Mouse (Mus musculus) limb, embryonic 12.5 days (tissue): Measurements from ENCODE around the gene Rbbp7. TPM values are rescaled to one million over a fixed set of nuclear protein-coding genes. Genes with fewer than 3 reads are reported as not detected.

Source experiments
- ATAC-seq: fragments of 200-750 bp; cut with Nextera tagmentation; 2 replicates; pipeline ENCODE4 v1.8.0; 2017; ENCODE audit warnings: low read depth, moderate TSS enrichment; ENCODE audit not compliant: insufficient number of reproducible peaks, insufficient read depth, low FRiP score, low TSS enrichment
- H3K27ac ChIP-seq: fragments of 300-500 bp; sonication (generic); 2 replicates; pipeline ENCODE4 v1.5.1; 2016; ENCODE audit warnings: mild to moderate bottlenecking, moderate library complexity
- H3K27me3 ChIP-seq: fragments of 300-500 bp; sonication (generic); 2 replicates; pipeline ENCODE4 v1.6.1; 2016; ENCODE audit warnings: mild to moderate bottlenecking, moderate library complexity
- H3K36me3 ChIP-seq: fragments of 300-500 bp; sonication (generic); 2 replicates; pipeline ENCODE4 v1.6.1; 2016; ENCODE audit warnings: mild to moderate bottlenecking, moderate library complexity
- H3K4me1 ChIP-seq: fragments of 300-500 bp; sonication (generic); replicated peaks from 2 replicates; pipeline ENCODE4 v1.6.1; 2016
- H3K4me2 ChIP-seq: fragments of 300-500 bp; sonication (generic); 2 replicates; pipeline ENCODE4 v1.6.1; 2016; ENCODE audit warnings: mild to moderate bottlenecking, moderate library complexity
- H3K4me3 ChIP-seq: fragments of 300-500 bp; sonication (generic); replicated peaks from 2 replicates; pipeline ENCODE4 v1.5.1; 2016; ENCODE audit warnings: mild to moderate bottlenecking
- H3K9ac ChIP-seq: fragments of 300-500 bp; sonication (generic); replicated peaks from 2 replicates; pipeline ENCODE4 v1.6.1; 2016; ENCODE audit warnings: mild to moderate bottlenecking, moderate library complexity
- H3K9me3 ChIP-seq: fragments of 300-500 bp; sonication (generic); 2 replicates; pipeline ENCODE4 v1.6.1; 2016; ENCODE audit warnings: mild to moderate bottlenecking, moderate library complexity
- WGBS: fragments of 180-500 bp; shearing (Covaris S2); methylation state at CpG from one replicate; pipeline ENCODE4 v1.1.7; 2016; 5-methylcytosine and 5-hydroxymethylcytosine counted together
- polyA plus RNA-seq: library from polyadenylated mRNA; unstranded; fragments of >200 nt; fragmentation: Nextera tagmentation; extraction: Ambion mirVana; gene quantifications from 2 replicates; pipeline ENCODE4 v1.2.1, GENCODE M21; 2016

The Rbbp7 gene
- polyA plus RNA-seq = 411 and 413 TPM in 2 replicates

DNA sequence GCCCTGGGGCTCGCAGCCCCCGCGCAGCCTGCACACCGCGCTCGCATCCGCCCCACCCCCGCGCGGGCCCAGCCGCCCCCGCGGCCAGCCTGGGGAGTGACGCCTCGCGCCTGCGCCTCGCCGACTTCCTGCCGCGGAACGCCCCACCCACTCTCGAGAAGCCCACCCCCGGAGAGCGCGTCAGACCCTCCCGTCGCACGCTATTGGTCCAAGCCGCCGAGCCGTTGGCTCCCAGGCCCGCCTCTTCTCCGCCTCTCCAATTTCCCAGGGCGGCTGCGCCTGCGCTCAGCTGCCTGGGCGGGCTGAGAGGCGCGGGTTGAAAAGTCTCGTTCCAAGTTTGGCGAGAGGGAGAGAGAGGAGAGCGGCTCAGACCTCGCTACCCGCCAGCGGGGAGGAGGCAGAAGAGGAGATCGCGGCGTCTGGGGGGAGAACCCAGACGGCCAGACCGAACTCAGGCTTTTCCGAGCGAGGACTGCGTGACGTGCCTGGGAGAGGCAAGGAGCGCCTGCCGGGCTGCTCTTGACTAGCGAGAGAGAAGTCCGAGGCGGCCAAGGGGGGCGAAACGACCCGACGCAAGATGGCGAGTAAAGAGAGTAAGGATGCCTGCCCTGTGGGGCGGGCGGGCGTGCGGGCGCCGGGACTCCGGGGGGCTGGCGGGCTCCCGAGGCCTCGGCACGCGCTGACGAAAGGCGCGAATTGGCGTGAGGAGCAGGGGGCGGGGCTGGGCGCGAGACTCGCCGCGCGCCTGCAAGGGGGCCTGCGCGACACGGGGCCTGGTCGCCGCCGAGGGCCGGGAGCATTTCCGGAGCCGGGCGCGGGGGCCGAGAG is at the start of gene Rbbp7:
Gene Rbbp7, plus strand, starts transcription at position 288 of the 828 bp plus-strand sequence.
- Histone ChIP-seq H3K27me3 (peaks cover 11% of the 10 kb centered on the region), H3K9me3 (no peaks in the 10 kb centered on the region), H3K4me1 (no peaks in the 10 kb centered on the region), H3K9ac (peak within 1 kb of the TSS; percentile 88), H3K4me2 (peak within 1 kb of the TSS; percentile 57), H3K4me3 (peak within 1 kb of the TSS; percentile 62), H3K27ac (peak within 1 kb of the TSS; percentile 97), H3K36me3 (peaks cover 9% of the 10 kb centered on the region; the same call in 1 of the 2 replicates)
- ATAC-seq = peak; percentile 96
- WGBS = 23% methylated on average over 93 of the region's 100 CpGs

GRCm38 (mm10) chrX:162717837-162718236 is 42.4 kb upstream of the Rbbp7 start:
- WGBS = 33% methylated on average over 5 of the region's 5 CpGs
- Histone ChIP-seq H3K4me2 (no peak overlapping the region), H3K9ac (no peak overlapping the region), H3K36me3 (no peaks in the 10 kb centered on the region), H3K27ac (no peak overlapping the region), H3K27me3 (no peaks in the 10 kb centered on the region), H3K4me1 (no peaks in the 10 kb centered on the region), H3K9me3 (no peaks in the 10 kb centered on the region), H3K4me3 (no peak overlapping the region)
- ATAC-seq = no peak

GRCm38 (mm10) chrX:162719615-162720014 is 40.6 kb upstream of the Rbbp7 start:
- 45% methylated on average over 2 of the region's 2 CpGs for WGBS
- no peak overlapping the region for H3K4me3 ChIP-seq
- H3K9me3 ChIP-seq = no peaks in the 10 kb centered on the region

GRCm38 (mm10) chrX:162727367-162727777 is 32.8 kb upstream of the Rbbp7 start:
- no peaks in the 10 kb centered on the region for H3K4me1 ChIP-seq
- no peak overlapping the region for H3K4me2 ChIP-seq
- H3K36me3 ChIP-seq = no peaks in the 10 kb centered on the region
- no peak overlapping the region for H3K27ac ChIP-seq
- H3K27me3 ChIP-seq = peaks cover 17% of the 10 kb centered on the region
- ATAC-seq = no peak
- H3K9me3 ChIP-seq = no peaks in the 10 kb centered on the region
- no peak overlapping the region for H3K9ac ChIP-seq
- WGBS = 24% methylated on average over 13 of the region's 13 CpGs
- no peak overlapping the region for H3K4me3 ChIP-seq

More at GRCm38 (mm10) chrX:162719615-162720014, 40.6 kb upstream of the Rbbp7 start:
- Histone ChIP-seq H3K9ac (no peak overlapping the region), H3K27ac (no peak overlapping the region), H3K4me2 (no peak overlapping the region), H3K36me3 (no peaks in the 10 kb centered on the region), H3K27me3 (peaks cover 4% of the 10 kb centered on the region; the same call in 1 of the 2 replicates), H3K4me1 (no peaks in the 10 kb centered on the region)
- no peak for ATAC-seq

DNA sequence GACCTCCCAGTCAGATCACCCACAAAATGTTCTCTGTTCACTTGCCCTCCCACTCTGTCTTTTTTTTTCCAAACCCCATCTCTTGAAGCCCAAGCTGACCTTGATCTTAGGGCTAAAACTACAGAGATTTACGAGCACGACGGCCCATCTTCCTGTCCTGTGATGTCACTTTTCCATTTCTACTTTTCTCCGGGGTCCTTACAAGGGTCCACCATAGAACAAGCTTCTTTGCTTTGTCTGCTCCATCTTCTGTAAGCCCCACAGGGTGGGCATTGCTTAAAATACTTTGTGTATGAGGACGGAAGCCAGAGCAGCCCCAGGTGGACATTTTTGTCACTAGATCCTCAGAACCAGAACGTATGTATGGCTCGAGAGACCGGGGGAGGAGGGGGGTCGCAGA is 32.4 kb upstream of the Rbbp7 start:
- no peaks in the 10 kb centered on the region for H3K9me3 ChIP-seq
- H3K4me3 ChIP-seq = no peak overlapping the region
- no peak overlapping the region for H3K27ac ChIP-seq
- H3K4me2 ChIP-seq = no peak overlapping the region
- H3K36me3 ChIP-seq = no peaks in the 10 kb centered on the region
- H3K4me1 ChIP-seq = no peaks in the 10 kb centered on the region
- H3K27me3 ChIP-seq = peaks cover 17% of the 10 kb centered on the region
- no peak overlapping the region for H3K9ac ChIP-seq
- 46% methylated on average over 9 of the region's 9 CpGs for WGBS
- ATAC-seq = no peak

DNA sequence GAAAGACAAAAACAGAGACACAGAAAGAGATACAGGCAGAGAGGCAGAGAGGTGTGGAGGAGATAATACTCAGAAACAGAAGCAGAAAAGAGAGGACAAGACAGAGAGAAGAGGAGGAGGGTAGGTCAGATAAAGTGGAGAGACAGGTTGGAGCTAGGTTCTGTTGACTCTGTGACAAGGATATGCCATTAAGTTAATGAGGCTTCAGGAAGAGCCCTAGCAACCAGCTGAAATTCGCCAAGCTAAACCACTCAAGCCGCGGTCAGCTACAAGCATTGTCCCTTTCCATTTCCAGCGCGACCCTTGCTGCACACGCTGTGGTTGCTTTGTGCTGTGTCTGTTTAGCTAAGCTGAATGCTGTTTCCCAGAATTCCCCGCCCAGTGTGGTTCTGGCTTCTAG is 32.0 kb upstream of the Rbbp7 start:
- Histone ChIP-seq H3K4me3 (no peak overlapping the region), H3K9me3 (no peaks in the 10 kb centered on the region), H3K27ac (no peak overlapping the region), H3K36me3 (no peaks in the 10 kb centered on the region), H3K4me2 (no peak overlapping the region), H3K4me1 (no peaks in the 10 kb centered on the region), H3K27me3 (peaks cover 17% of the 10 kb centered on the region), H3K9ac (no peak overlapping the region)
- no peak for ATAC-seq
- WGBS = 55% methylated on average over 7 of the region's 7 CpGs

- Histone ChIP-seq H3K27ac (no peak overlapping the region), H3K4me3 (no peak overlapping the region), H3K9me3 (no peaks in the 10 kb centered on the region), H3K4me1 (no peaks in the 10 kb centered on the region), H3K27me3 (peaks cover 13% of the 10 kb centered on the region), H3K36me3 (no peaks in the 10 kb centered on the region), H3K4me2 (no peak overlapping the region), H3K9ac (no peak overlapping the region)
- no peak for ATAC-seq
- WGBS = 91% methylated on average over 4 of the region's 4 CpGs
Measured at GRCm38 (mm10) chrX:162730031-162730430, 30.2 kb upstream of the Rbbp7 start.

- H3K27me3 ChIP-seq = peaks cover 3% of the 10 kb centered on the region
- H3K4me1 ChIP-seq = no peaks in the 10 kb centered on the region
- H3K4me3 ChIP-seq = peak overlapping the region; percentile 37
- no peaks in the 10 kb centered on the region for H3K9me3 ChIP-seq
- peak; percentile 71 for ATAC-seq
- H3K27ac ChIP-seq = peak overlapping the region; percentile 91
- WGBS = 18% methylated on average over 25 of the region's 25 CpGs
- H3K4me2 ChIP-seq = peak overlapping the region; percentile 56
- H3K9ac ChIP-seq = 0 out of 2 replicates have a peak overlapping the region, but pooled peaks have one; percentile 31
- H3K36me3 ChIP-seq = no peaks in the 10 kb centered on the region
Measured at GRCm38 (mm10) chrX:162734997-162735929, 24.9 kb upstream of the Rbbp7 start.

DNA sequence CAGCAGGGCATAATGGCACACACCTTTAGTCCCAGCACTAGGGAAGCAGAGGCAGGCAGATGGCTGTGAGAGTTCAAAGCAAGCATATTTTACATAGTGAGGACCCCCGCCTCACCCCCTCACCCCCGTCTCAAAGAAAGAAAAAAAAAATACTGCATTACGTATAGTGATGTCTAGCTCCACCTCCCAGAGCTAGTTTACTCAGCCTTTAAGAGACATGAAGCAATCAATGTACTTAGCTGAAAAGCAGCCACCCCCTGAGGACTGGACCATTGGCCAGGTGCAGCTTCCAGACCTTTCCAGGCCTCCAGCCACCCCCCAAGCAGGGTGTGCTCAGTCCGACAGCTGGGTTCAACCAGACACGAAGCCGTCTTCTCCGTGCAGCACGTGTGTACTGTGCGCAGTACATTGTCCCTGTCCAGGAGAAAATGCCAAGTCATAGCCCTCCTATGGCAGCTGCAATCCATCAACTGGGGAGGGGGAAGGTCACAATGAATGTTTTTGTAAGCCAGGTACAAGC is 24.0 kb upstream of the Rbbp7 start:
- H3K9ac ChIP-seq = 0 out of 2 replicates have a peak overlapping the region, but pooled peaks have one; percentile 31
- no peaks in the 10 kb centered on the region for H3K9me3 ChIP-seq
- H3K4me1 ChIP-seq = no peaks in the 10 kb centered on the region
- peaks cover 3% of the 10 kb centered on the region for H3K27me3 ChIP-seq
- no peaks in the 10 kb centered on the region for H3K36me3 ChIP-seq
- peak overlapping the region; percentile 91 for H3K27ac ChIP-seq
- peak overlapping the region; percentile 37 for H3K4me3 ChIP-seq
- peak overlapping the region; percentile 56 for H3K4me2 ChIP-seq
- 26% methylated on average over 9 of the region's 9 CpGs for WGBS
- ATAC-seq = peak; percentile 70

DNA sequence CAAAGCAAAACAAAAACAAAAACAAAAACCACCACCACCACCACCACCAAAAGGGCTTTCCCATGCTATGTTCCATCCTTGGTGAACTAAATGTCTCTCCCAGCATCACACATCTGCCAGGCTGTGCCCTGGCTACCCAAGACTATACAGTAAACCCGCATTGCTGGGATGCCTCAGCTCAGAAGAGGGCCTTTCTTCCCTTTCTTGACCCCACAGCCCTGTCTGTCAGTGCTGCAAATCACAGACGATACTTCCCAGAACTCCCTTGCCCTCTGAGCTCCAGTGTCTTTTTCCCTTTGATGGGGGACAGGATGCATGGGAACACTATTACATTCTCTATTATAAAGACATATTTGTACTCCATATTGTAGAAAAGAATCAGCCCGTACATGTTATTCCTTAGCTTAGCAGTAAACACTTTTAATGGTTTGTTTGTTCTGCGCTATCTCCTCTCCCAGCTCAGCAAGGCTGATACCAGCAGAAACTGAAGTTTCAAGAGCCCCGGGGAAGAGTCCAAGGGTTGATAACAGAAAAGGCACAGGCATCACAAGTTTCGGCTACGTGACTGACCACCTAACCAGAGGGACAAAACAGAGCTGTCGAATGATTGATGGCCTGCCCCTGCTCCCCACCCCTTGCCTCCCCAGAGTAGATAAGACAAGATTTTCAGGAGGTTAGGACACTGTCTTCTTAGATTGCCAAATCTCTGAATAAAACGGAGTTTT is 11.3 kb upstream of the Rbbp7 start:
- Histone ChIP-seq H3K4me3 (no peak overlapping the region), H3K4me2 (no peak overlapping the region), H3K9ac (no peak overlapping the region), H3K27ac (0 out of 2 replicates have a peak overlapping the region, but pooled peaks have one; percentile 45), H3K9me3 (no peaks in the 10 kb centered on the region), H3K27me3 (peaks cover 19% of the 10 kb centered on the region), H3K4me1 (peaks cover 5% of the 10 kb centered on the region; the same call in 1 of the 2 replicates), H3K36me3 (no peaks in the 10 kb centered on the region)
- ATAC-seq = no peak
- WGBS = 45% methylated on average over 9 of the region's 9 CpGs
